Mouse (Mus musculus): ENCODE results near the gene Tmem245. TPM values are rescaled to one million over a fixed set of nuclear protein-coding genes. Genes with fewer than 3 reads are reported as not detected.

Tmem245 gene
- 10.2 and 11.8 TPM in 2 replicates for total RNA-seq (2017)

DNA sequence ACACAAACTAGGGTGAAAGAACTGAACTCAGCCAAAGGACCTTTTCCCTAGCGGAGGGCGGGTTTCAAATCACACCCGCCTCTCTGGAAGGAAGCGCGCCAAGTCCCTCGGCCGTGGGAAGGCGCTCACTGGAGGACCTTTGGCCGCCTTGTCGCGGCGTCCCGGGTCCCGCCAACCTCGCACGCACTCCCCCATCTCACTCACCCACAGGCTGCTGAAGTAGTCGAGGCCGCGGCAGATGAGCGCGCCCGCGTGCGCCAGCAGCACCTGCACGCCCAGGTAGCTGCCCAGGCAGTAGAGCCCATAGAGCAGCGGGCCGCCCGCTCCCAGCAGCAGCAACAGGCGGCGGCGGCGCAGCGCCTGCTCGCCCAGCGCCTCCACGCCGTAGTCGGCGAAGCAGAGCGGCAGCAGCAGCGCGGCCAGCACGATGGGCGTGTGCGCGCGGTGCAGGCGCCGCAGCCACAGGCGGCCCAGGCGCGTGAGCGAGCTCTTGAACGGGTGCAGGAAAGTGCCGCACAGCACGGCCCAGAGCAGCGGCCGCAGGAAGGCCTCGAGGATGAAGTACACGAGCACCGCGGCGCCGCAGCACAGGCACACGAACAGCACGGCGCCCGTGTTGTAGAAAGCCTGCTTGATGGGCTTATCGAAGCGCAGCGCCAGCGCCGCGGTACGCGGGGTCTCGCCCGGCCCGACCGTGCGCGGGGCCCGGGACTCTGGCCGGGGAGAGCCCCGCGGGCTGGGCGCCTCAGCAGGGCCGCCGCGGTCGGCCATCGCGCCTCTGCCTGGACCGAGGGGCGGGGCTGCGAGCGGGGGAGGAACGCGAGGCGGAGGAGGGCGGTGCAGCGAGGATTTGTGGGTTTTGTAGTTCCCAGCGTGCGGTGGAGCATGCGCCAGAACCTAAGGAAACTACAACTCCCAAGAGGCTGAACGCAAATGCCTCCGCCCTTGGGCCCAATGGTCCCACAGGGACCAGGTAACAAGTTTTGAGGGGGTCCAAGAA, at the start of gene Tmem245:
Gene Tmem245, minus strand, starts transcription at position 797 of the 1,000 bp plus-strand sequence.
- peak; percentile 97 to 98 for ATAC-seq (replicated peaks in 1 of 2; ENCODE audit: insufficient read depth in 1 of 2, low FRiP score in 2 of 2, low TSS enrichment in 1 of 2, low read depth in 1 of 2, poor library complexity in 2 of 2, severe bottlenecking in 2 of 2)

DNA sequence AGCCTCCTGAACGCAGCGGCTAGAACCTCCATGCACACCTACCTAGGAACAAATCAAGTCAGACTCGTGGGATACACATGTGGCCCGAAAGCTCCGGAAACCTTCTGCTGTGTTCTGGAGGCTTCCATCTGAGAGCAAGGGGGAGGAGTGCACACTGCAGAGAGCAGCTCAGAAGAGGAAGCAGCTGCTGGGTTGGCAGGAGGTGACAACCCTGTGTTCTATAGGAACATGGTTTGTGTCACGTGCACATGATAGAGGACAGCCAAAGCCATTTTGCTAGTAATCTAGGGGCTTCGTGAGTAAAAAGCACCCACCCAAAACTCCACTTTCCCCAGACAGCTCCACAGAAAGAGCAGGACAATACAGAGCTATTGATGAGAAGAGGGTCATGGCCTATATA, 46.1 kb upstream of the Tmem245 start:
- peak; percentile 87 to 91 for ATAC-seq (replicated peaks in 1 of 2; ENCODE audit: insufficient read depth in 1 of 2, low FRiP score in 2 of 2, low TSS enrichment in 1 of 2, low read depth in 1 of 2, poor library complexity in 2 of 2, severe bottlenecking in 2 of 2)

DNA sequence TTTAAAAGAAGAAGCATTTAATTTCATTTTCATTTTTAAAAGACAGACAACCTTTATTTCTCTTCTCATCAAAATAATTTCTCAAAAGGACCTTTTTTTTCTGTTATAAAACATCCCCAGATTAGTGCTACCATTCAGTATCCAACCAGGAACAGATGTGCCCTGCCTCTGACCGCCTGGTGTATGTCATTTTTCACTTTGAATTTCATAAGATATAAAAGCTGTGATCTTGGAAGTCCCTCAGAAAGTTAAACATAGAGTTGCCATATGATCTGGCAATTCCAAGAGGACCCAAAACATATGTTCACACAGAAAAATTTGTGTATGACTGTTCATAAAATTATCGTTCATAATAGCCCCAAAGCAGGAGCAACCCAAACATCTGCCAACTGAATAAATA, 44.7 kb upstream of the Tmem245 start:
- no peak for ATAC-seq (replicated peaks in 1 of 2; ENCODE audit: insufficient read depth in 1 of 2, low FRiP score in 2 of 2, low TSS enrichment in 1 of 2, low read depth in 1 of 2, poor library complexity in 2 of 2, severe bottlenecking in 2 of 2)

DNA sequence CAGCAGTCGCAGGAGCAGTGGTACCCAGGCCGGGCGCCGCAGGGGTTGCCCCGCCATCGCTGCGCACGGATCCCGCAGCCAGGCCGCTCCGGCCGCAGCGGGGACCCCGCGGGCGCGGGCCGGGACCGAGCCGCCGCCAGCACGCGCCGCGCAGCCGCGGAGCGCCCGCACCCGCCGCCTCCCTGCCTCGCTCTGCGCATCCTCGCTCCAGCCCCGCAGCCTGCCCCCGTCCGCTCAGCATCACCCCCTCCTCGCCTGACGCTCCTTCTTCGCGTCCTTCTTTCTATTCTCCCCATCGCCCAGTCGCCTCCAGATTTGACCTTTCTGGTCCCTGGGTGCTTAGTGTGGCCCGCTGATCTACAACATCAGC, 43.0 kb upstream of the Tmem245 start, which contains the start of gene Frrs1l:
Gene Frrs1l, minus strand, starts transcription at position 177 of the 370 bp plus-strand sequence.
- no peak for ATAC-seq (replicated peaks in 1 of 2; ENCODE audit: insufficient read depth in 1 of 2, low FRiP score in 2 of 2, low TSS enrichment in 1 of 2, low read depth in 1 of 2, poor library complexity in 2 of 2, severe bottlenecking in 2 of 2)

DNA sequence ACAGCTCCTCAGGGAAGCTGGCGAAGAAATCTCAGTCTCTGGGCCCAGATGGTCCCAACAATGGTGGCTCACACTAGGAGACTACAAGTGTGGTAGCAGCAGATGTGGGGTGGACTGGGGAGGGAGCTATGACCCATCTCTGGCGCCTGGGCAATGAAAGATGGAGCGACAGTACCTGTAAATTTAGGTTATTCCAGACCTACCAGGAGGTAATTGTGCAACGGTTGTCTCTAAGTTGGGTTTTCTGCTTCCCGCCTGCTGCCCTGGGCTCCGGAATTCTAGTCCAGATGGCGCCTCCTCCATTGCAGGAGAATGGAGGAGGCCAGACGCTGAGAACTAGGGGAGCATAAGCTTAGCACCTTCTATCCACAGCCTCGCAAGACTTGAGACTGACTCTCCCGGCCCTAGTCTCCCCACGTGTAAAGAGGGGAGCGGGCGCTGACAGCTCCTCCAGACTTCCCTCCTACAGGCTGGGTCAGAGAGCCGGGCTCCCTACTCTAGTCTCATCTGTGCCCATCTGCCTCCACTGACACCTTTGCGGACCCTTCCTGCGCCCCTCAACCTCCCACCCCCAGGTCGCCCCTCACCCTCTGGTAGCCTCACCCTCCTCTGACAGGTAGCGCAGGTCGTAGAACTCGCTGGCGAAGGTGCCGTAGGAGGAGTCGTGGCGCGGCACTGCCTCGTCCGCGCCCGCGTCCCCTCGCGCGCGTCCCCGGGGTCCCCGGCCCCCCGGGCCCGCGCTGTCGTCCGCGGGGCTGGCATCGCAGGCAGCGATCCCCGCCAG, 42.4 kb upstream of the Tmem245 start:
- no peak for ATAC-seq (replicated peaks in 1 of 2; ENCODE audit: insufficient read depth in 1 of 2, low FRiP score in 2 of 2, low TSS enrichment in 1 of 2, low read depth in 1 of 2, poor library complexity in 2 of 2, severe bottlenecking in 2 of 2)

DNA sequence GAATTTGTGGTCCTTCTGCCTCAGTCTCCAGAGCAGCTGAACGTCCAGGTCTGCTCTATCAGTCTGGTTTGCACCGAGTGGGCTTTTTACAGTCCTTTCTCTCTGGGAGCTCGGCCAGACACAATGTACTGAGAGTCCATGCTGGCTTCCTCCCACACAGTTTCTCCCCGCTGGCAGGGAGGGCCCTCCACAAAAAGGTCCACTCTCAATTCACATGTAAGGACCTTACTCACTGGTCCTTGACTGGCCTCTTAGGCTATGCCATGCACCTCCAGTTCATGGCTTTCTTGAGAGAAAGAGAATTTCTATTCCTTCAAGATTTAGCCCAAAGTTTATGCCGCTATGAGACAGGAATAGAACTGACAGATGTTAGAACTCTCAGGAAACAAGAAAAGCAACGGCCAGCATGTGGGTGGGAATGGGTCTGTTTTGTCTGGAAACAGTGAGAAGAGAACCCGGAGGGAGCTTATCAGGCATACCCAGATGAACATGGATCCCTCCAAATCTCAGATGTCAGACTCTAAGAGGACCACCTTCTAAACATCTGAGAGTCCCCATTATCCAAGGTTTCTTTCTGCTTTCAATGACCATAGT, 18.4 kb upstream of the Tmem245 start:
- no peak for ATAC-seq (replicated peaks in 1 of 2; ENCODE audit: insufficient read depth in 1 of 2, low FRiP score in 2 of 2, low TSS enrichment in 1 of 2, low read depth in 1 of 2, poor library complexity in 2 of 2, severe bottlenecking in 2 of 2)

DNA sequence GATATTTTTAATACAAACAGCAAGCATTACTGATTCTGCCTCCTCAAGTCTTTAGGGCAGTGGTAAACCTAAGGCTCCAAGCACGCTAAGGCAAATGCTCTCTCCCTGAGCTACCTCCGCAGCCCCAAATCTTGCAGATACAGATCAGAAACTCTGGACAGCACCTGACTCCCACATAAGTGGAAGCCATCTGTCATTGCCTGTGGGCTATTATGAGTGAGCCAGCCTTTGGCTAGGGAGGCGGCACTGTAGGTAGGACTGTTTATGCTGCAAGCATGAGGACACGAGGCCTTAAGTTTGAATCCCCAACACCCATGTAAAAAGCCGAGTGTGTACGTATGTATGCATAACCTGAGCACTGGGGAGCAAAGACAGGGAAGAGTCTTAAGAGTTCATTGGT, 16.4 kb upstream of the Tmem245 start:
- no peak for ATAC-seq (replicated peaks in 1 of 2; ENCODE audit: insufficient read depth in 1 of 2, low FRiP score in 2 of 2, low TSS enrichment in 1 of 2, low read depth in 1 of 2, poor library complexity in 2 of 2, severe bottlenecking in 2 of 2)

DNA sequence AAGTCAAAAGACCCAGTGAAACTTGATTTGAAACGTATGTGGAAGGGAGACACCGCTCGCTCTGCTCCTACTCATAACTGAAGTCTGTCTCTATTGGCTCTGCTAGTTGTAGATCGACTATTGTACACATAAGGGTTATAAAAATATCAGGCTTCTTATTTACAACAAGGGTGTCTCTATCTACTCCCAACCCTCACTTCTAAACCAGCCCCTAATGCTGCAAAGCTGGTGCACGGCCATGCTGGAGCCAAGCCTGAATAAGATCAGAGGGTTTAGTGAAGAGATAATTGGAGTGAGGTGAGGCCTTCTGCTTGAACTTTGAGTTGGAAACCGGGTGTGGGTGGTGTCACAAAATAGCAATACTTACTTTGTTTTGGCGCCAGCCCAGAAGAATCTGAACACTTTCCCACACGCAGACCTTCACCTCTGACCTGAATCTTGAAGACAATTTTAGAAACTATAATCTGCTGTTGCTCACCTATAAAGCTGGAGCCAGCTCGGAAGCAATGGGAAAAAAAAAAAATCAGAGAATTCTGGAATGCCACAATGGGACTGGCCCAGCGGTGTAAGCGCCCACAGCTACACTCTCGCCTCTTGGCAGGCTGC, 14.2 kb upstream of the Tmem245 start:
- ATAC-seq (replicated peaks in 1 of 2; ENCODE audit: insufficient read depth in 1 of 2, low FRiP score in 2 of 2, low TSS enrichment in 1 of 2, low read depth in 1 of 2, poor library complexity in 2 of 2, severe bottlenecking in 2 of 2), result no peak

DNA sequence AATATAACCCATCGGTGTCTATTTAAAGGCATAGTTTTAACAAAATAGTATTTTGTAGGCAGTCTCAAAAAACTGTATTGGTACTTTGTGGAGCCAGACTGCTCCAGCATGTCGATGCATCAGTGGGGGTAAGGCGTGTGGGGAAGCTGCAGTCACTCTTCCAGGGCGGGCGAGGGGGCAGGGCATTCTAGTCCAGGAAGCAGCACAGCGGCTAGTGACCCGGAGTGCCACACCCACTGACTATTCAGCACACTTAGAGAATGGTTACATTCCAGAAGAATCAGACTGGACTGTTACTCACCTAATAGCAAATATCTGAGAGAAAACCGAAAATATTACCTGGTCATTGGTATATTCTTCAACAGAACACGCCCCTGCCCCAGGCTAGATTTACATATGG, 10.3 kb upstream of the Tmem245 start:
- ATAC-seq (replicated peaks in 1 of 2; ENCODE audit: insufficient read depth in 1 of 2, low FRiP score in 2 of 2, low TSS enrichment in 1 of 2, low read depth in 1 of 2, poor library complexity in 2 of 2, severe bottlenecking in 2 of 2), result no peak; a peak in 1 of 4 replicates

DNA sequence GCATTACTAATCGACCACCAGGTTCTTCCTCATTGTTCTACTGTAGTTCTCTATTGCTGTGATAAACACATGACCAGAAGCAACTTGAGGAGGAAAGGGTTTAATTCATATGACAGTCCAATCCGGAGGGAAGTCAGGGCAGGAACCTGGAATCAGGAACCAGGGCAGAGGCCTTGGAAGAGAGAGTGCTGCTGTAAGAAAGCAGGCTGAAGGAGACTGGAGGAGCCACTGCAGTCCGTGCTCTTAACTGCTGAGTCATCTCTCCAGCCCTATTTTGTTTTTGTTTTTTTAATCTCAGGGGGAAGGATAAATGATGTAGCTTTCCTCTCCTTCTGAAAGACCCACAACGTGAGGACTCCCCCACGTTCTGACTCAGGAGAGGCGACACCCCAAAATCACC, 6.0 kb upstream of the Tmem245 start:
- ATAC-seq (replicated peaks in 1 of 2; ENCODE audit: insufficient read depth in 1 of 2, low FRiP score in 2 of 2, low TSS enrichment in 1 of 2, low read depth in 1 of 2, poor library complexity in 2 of 2, severe bottlenecking in 2 of 2), result no peak

DNA sequence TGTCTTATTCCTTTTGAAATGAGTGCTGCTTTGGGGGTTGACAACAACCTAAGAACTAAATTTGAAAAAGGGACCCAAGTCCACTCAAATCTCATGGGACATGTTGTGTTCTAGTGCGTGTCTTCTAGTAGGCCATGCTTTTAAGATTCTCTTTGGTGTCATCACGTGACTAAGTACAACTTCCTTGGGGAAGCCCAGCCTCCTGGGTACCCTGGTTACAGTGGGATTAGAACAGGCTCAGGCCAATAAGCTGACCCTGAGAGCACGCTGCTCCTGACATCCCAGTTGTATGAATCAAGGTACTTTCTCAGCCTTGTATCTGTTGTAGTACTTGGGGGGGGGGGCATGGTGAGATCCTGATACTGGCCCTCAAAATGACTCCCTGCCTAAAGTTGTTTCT, 4.5 kb upstream of the Tmem245 start:
- no peak for ATAC-seq (replicated peaks in 1 of 2; ENCODE audit: insufficient read depth in 1 of 2, low FRiP score in 2 of 2, low TSS enrichment in 1 of 2, low read depth in 1 of 2, poor library complexity in 2 of 2, severe bottlenecking in 2 of 2)

DNA sequence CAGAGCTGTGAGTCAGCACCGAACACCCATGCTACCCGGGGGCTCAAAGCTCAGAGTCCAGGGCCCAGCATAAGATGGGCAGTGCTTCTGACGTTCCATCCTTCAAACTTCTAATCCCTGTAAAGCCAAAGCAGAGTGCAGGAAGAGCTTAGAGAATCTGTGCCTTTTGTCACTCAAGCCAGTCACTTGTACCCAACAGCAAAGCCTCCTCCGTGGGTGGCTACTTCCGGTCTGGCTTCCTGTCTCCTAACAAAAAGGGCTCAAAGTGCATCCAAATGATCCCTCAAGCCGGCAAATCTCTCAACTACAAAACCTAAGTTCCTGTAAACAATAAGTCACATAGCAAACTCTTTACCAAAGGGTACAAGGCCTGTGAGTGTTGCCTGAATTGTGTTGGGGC, 2.3 kb upstream of the Tmem245 start:
- ATAC-seq (replicated peaks in 1 of 2; ENCODE audit: insufficient read depth in 1 of 2, low FRiP score in 2 of 2, low TSS enrichment in 1 of 2, low read depth in 1 of 2, poor library complexity in 2 of 2, severe bottlenecking in 2 of 2), result no peak

DNA sequence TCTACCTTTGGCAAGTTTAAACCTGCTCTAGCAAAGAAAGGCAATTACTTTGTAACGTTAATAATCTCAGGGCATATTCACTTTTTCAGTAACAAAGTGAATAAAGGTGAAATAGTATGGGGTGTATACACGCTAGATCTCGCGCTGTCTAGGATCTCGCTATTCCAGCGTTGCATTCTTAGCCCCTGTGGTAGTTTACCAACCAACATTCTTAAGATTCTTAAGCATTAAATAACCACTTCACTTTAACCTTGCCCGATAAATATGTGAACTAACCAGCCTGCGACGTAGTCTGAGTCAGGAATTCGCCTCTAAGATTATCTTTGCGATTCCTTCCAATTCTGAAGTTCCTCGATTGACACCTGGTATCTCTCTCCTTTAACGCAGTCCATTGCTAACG, 1.1 kb downstream of the Tmem245 start:
- no peak for ATAC-seq (replicated peaks in 1 of 2; ENCODE audit: insufficient read depth in 1 of 2, low FRiP score in 2 of 2, low TSS enrichment in 1 of 2, low read depth in 1 of 2, poor library complexity in 2 of 2, severe bottlenecking in 2 of 2)

DNA sequence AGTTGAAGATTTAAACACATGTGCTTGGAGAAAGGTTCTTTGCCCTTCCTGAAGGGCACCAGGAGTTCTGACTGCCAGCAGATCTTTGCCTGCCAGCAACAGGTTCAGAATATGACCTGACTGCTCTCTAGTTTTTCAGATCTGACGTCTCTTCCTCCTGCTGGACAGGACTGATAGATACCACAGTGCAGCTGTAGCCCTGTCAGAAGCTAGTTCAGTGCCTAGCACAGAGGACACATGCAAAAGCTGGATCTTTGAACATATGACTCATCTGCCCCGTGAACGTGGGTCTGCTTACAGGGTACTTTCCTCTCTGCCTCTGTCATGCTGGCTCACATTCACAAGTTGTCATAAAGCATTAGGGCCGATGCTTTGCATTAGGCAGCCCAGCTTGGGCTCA, 3.0 kb downstream of the Tmem245 start:
- ATAC-seq (replicated peaks in 1 of 2; ENCODE audit: insufficient read depth in 1 of 2, low FRiP score in 2 of 2, low TSS enrichment in 1 of 2, low read depth in 1 of 2, poor library complexity in 2 of 2, severe bottlenecking in 2 of 2), result no peak

DNA sequence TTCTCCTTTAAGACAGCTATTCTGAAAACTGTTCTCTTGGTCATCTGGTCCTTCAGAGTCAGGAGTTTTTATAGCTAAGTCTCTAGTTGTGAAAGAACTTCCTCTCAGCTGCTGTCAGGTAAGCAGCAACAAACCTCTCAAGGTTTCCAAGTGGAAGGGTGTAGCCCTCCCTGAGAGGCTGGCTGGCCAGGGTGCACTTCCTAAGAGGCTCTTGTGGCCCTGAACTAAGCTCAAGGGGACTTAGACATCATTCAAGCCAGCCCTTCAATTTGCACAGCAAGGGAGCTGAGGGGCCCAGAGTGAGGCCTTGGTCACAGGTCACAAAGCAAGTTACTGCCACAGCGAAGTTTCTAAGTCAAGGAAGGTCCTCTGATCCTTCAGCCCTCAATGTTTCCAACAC, 4.0 kb downstream of the Tmem245 start:
- no peak for ATAC-seq (replicated peaks in 1 of 2; ENCODE audit: insufficient read depth in 1 of 2, low FRiP score in 2 of 2, low TSS enrichment in 1 of 2, low read depth in 1 of 2, poor library complexity in 2 of 2, severe bottlenecking in 2 of 2)

DNA sequence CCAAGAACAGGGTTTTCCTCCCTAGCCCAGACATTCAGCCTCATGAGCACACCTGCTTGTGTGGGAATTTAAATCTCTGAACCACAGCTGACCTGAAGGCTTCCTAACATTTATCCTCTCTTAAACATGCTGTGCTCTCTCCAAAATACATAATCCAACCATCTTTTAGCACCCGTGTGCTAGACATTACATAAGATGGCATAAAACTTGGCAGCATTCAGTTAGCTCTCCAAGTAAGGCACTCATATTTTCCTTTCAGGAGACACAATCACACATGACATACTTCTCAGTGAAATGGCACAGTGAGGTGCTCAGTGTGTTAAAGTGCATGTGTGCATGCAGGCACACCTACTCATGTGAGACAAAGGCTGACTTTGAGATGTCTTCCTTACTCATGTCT, 4.7 kb downstream of the Tmem245 start:
- ATAC-seq (replicated peaks in 1 of 2; ENCODE audit: insufficient read depth in 1 of 2, low FRiP score in 2 of 2, low TSS enrichment in 1 of 2, low read depth in 1 of 2, poor library complexity in 2 of 2, severe bottlenecking in 2 of 2), result no peak

DNA sequence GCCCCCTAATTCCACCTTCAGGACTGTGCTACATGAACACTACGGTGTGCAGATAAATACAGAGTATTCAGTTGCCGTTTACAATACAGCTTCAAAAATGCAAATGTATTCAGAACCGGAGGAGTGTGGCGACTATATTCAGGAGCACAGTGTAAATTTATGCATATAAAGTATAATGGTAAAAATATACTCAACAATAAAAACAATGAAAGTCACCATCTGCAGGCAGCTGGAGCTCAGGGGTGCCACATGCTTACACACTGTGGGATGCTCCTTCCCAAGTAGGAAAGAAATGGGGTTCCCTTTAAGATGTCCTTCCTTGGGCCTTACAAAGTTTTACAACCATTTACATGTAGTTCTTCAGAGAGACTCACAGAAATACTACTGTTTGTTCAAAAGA, 5.8 kb downstream of the Tmem245 start:
- no peak for ATAC-seq (replicated peaks in 1 of 2; ENCODE audit: insufficient read depth in 1 of 2, low FRiP score in 2 of 2, low TSS enrichment in 1 of 2, low read depth in 1 of 2, poor library complexity in 2 of 2, severe bottlenecking in 2 of 2)

All from hematopoietic stem cell, adult 5-6 weeks (primary cell).